In the genomic region with DNA sequence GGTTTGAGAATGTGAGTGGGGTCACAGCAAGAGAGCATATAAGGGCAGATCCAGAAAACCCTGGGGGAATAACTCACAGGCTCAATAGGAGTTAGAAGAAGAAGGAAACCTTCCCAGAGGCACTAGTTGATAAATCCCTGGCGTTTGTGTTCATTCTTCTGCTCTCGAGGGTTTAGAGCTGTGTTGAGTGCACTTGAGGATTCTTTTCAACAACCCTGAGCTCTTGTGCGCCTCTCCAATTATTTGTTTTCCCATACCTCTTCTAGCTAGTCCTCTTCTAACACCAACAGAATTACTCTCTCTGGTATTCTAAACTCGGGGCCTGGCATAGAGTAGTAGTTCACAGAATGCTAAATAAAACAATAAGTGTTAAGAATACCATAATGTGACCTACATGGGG, we compare ENCODE assay signal across 16 mouse cellular contexts.
"Had no signal": no experiment of that assay in that cellular context is flagged by ENCODE, and none has a peak within 500 bp of the region (broad histone marks: within the 10 kb centered on the region; RNA-seq: fewer than 3 reads in every experiment).

No protein-coding gene starts in this region.

- H3K9ac ChIP-seq: kidney, embryonic 15.5 days; liver, embryonic 13.5 days; midbrain, embryonic 12.5 days; midbrain, embryonic 15.5 days; neural tube, embryonic 12.5 days had no signal

- H3K27me3 ChIP-seq: kidney, embryonic 15.5 days; liver, embryonic 13.5 days; midbrain, embryonic 12.5 days; midbrain, embryonic 15.5 days; neural tube, embryonic 12.5 days had no signal

- DNase-seq: kidney, adult 2 months; kidney, postnatal 10 days; kidney, postnatal 36 days; layer of hippocampus, postnatal 36 days; liver, embryonic 13.5 days; right cerebral cortex, postnatal 4 days; thymus, postnatal 25 days had no signal

- ATAC-seq: hindbrain, postnatal 0 days; inflammation-experienced regulatory T-cells, adult 6 months; intestine, embryonic 16.5 days; midbrain, embryonic 15.5 days had no signal

- H3K36me3 ChIP-seq: kidney, embryonic 15.5 days; liver, embryonic 13.5 days; midbrain, embryonic 12.5 days; midbrain, embryonic 15.5 days; neural tube, embryonic 12.5 days had no signal

- H3K9me3 ChIP-seq: kidney, embryonic 15.5 days; liver, embryonic 13.5 days; midbrain, embryonic 12.5 days; midbrain, embryonic 15.5 days; neural tube, embryonic 12.5 days had no signal

- H3K4me3 ChIP-seq: kidney, embryonic 15.5 days; left cerebral cortex, adult 2 months; liver, embryonic 13.5 days; midbrain, embryonic 12.5 days; midbrain, embryonic 15.5 days; neural tube, embryonic 12.5 days had no signal

- H3K4me2 ChIP-seq: kidney, embryonic 15.5 days; liver, embryonic 13.5 days; midbrain, embryonic 12.5 days; midbrain, embryonic 15.5 days; neural tube, embryonic 12.5 days had no signal

- H3K4me1 ChIP-seq: kidney, embryonic 15.5 days; liver, embryonic 13.5 days; midbrain, embryonic 12.5 days; midbrain, embryonic 15.5 days; neural tube, embryonic 12.5 days had no signal

- H3K27ac ChIP-seq: hindbrain, postnatal 0 days; kidney, embryonic 15.5 days; left cerebral cortex, adult 2 months; liver, embryonic 13.5 days; macrophage; midbrain, embryonic 12.5 days; midbrain, embryonic 15.5 days; neural tube, embryonic 12.5 days had no signal
